Mouse (Mus musculus) heart, postnatal 0 days (tissue): ENCODE measurements at regions not wholly inside any gene's neighbourhood (a gene's known extent, or its start where the extent isn't known, plus 50 kb on each side); places are given as distances from the start of the nearest gene placed in this dataset.

Experiments used
- ATAC-seq: fragments of 200-750 bp; cut with Nextera tagmentation; 2 replicates; pipeline ENCODE4 v1.8.0; 2017; ENCODE audit warnings: low read depth, moderate number of reproducible peaks, moderate library complexity; ENCODE audit not compliant: insufficient read depth
- DNase-seq: peaks from one replicate; pipeline ENCODE4 v3.0.0-alpha.2; 2016; ENCODE audit warnings: low spot score
- H3K27ac ChIP-seq: fragments of 300-500 bp; sonication (generic); 2 replicates; pipeline ENCODE4 v1.5.1; 2014; ENCODE audit warnings: low read depth, mild to moderate bottlenecking
- H3K27me3 ChIP-seq: fragments of 300-500 bp; sonication (generic); 2 replicates; pipeline ENCODE4 v1.6.1; 2014; ENCODE audit warnings: low read length, mixed read lengths; ENCODE audit not compliant: control insufficient read depth, insufficient read depth
- H3K36me3 ChIP-seq: fragments of 300-500 bp; sonication (generic); replicated peaks from 2 replicates; pipeline ENCODE4 v1.6.1; 2014; ENCODE audit warnings: low read length, mixed read lengths; ENCODE audit not compliant: control insufficient read depth, insufficient read depth
- H3K4me1 ChIP-seq: fragments of 300-500 bp; sonication (generic); 2 replicates; pipeline ENCODE4 v1.6.1; 2014; ENCODE audit warnings: antibody characterized with exemption; ENCODE audit not compliant: control insufficient read depth, insufficient read depth
- H3K4me2 ChIP-seq: fragments of 300-500 bp; sonication (generic); 2 replicates; pipeline ENCODE4 v1.6.1; 2014; ENCODE audit warnings: low read depth, mild to moderate bottlenecking, low read length, moderate library complexity
- H3K4me3 ChIP-seq: fragments of 300-500 bp; sonication (generic); 2 replicates; pipeline ENCODE4 v1.5.1; 2014; ENCODE audit warnings: low read depth, low read length
- H3K9ac ChIP-seq: fragments of 300-500 bp; sonication (generic); replicated peaks from 2 replicates; pipeline ENCODE4 v1.6.1; 2014; ENCODE audit warnings: low read depth, low read length, mixed read lengths
- H3K9me3 ChIP-seq: fragments of 300-500 bp; sonication (generic); replicated peaks from 2 replicates; pipeline ENCODE4 v1.6.1; 2016; ENCODE audit warnings: low read length; ENCODE audit not compliant: control insufficient read depth
- CTCF ChIP-seq: IDR thresholded peaks from 2 replicates; pipeline ENCODE4 v1.5.1; 2016; ENCODE audit warnings: antibody characterized with exemption, control low read depth, low read depth
- EP300 ChIP-seq: IDR thresholded peaks from 2 replicates; pipeline ENCODE4 v1.6.1; 2016; ENCODE audit warnings: antibody characterized with exemption, low read depth
- WGBS: fragments of 180-500 bp; shearing (Covaris S2); extraction: QIAGEN DNeasy Blood & Tissue Kit; methylation state at CpG from one replicate; pipeline ENCODE4 v1.1.7; 2014; 5-methylcytosine and 5-hydroxymethylcytosine counted together

GRCm38 (mm10) chr6:120614526-120614925, 51.6 kb upstream of the Cecr2 start:
- Histone ChIP-seq H3K27me3 (no peaks in the 10 kb centered on the region), H3K9me3 (no peaks in the 10 kb centered on the region), H3K4me1 (no peaks in the 10 kb centered on the region), H3K4me2 (no peak overlapping the region), H3K36me3 (no peaks in the 10 kb centered on the region), H3K4me3 (no peak overlapping the region), H3K27ac (no peak overlapping the region), H3K9ac (no peak overlapping the region)
- ATAC-seq (no peak), DNase-seq (no peak)
- WGBS = 83% methylated on average over 3 of the region's 3 CpGs
- TF ChIP-seq EP300 = no peak
- TF ChIP-seq CTCF = no peak

- Histone ChIP-seq H3K36me3 (no peaks in the 10 kb centered on the region), H3K4me2 (no peak overlapping the region), H3K9me3 (no peaks in the 10 kb centered on the region), H3K4me3 (no peak overlapping the region), H3K27ac (no peak overlapping the region), H3K27me3 (no peaks in the 10 kb centered on the region), H3K9ac (no peak overlapping the region), H3K4me1 (no peaks in the 10 kb centered on the region)
- no peak for TF ChIP-seq CTCF
- TF ChIP-seq EP300 = no peak
- no peak for ATAC-seq
- no peak for DNase-seq
- 69% methylated on average over 7 of the region's 7 CpGs for WGBS
Observed at GRCm38 (mm10) chr6:120612346-120612745, 53.8 kb upstream of the Cecr2 start.

GRCm38 (mm10) chr6:120609858-120610257, 56.3 kb upstream of the Cecr2 start:
- no peaks in the 10 kb centered on the region for H3K4me1 ChIP-seq
- no peak overlapping the region for H3K9ac ChIP-seq
- H3K9me3 ChIP-seq = no peaks in the 10 kb centered on the region
- no peak overlapping the region for H3K4me2 ChIP-seq
- H3K27ac ChIP-seq = no peak overlapping the region
- no peak for TF ChIP-seq CTCF
- TF ChIP-seq EP300 = no peak
- H3K27me3 ChIP-seq = 0 out of 2 replicates have a peak, but pooled peaks cover 3% of the 10 kb centered on the region
- H3K36me3 ChIP-seq = no peaks in the 10 kb centered on the region
- no peak for DNase-seq
- no peak for ATAC-seq
- H3K4me3 ChIP-seq = no peak overlapping the region
- 74% methylated on average over 4 of the region's 4 CpGs for WGBS

DNA sequence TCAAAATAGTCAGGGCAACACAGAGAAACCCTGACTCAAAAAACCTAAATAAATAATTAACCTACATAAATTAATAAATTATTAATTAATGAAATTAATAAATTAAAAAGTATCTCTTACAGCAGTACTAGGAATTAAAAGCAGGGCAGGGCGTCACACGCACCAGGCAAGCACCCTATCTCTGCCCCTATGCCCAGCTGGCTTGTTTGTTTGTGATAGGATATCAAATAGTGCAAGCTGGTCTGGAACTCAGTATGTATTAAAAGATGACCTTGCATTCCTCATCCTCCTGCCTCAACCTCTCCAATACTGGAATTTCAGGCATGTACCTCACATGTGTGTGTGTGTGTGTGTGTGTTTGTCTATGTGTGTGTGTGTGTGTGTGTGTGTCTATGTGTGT, 60.7 kb upstream of the Cecr2 start:
- H3K36me3 ChIP-seq = no peaks in the 10 kb centered on the region
- 75% methylated on average over 2 of the region's 2 CpGs for WGBS
- no peak for ATAC-seq
- TF ChIP-seq EP300 (no peak), CTCF (no peak)
- H3K4me3 ChIP-seq = no peak overlapping the region
- no peak overlapping the region for H3K9ac ChIP-seq
- H3K9me3 ChIP-seq = no peaks in the 10 kb centered on the region
- H3K4me2 ChIP-seq = no peak overlapping the region
- no peak overlapping the region for H3K27ac ChIP-seq
- no peak for DNase-seq
- H3K27me3 ChIP-seq = 0 out of 2 replicates have a peak, but pooled peaks cover 3% of the 10 kb centered on the region
- no peaks in the 10 kb centered on the region for H3K4me1 ChIP-seq

GRCm38 (mm10) chr6:120604020-120604958, 61.9 kb upstream of the Cecr2 start:
- WGBS = 38% methylated on average over 6 of the region's 6 CpGs

More at GRCm38 (mm10) chr6:120604020-120604958, 61.9 kb upstream of the Cecr2 start:
- H3K36me3 ChIP-seq = no peaks in the 10 kb centered on the region
- H3K4me1 ChIP-seq = no peaks in the 10 kb centered on the region
- no peaks in the 10 kb centered on the region for H3K9me3 ChIP-seq
- H3K27me3 ChIP-seq = 0 out of 2 replicates have a peak, but pooled peaks cover 3% of the 10 kb centered on the region
- peak; percentile 33; the same call in 1 of the 2 replicates for ATAC-seq
- H3K4me2 ChIP-seq = no peak overlapping the region
- DNase-seq = no peak
- no peak for TF ChIP-seq CTCF
- TF ChIP-seq EP300 = no peak
- no peak overlapping the region for H3K4me3 ChIP-seq
- H3K27ac ChIP-seq = no peak overlapping the region
- no peak overlapping the region for H3K9ac ChIP-seq
